Mouse (Mus musculus): ENCODE data around the gene Ceacam1. TPM values are rescaled to one million over a fixed set of nuclear protein-coding genes. Genes with fewer than 3 reads are reported as not detected.
"Not testable (repeated sequence)": the region's sequence is repeated elsewhere in the genome, so short reads cannot be mapped to it uniquely, and the experiment has no call there.

Ceacam1 gene
- polyA plus RNA-seq, 1 experiment from 2014 or later = 0.92 TPM

DNA sequence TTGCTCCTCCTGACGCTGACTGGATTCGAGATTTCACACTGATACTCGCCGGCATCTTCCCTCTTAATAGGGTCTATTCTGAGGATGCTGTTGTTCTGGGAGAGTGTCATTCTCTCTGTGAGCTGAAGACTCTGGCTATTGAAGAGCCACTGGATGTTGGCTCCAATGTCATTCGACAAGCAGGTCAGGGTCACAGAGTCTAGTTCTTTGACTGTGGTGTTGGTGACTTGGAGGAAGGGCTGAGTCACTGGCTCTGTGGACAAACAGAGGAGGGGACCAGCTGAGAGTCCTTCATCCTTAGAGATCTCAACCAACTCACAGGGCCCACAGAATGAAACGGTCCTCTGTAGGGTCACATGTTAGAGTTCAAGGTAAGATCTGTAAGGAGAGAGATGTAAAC lies 5.6 kb downstream of the Ceacam1 start:
- not testable (repeated sequence) for H3K36me3 ChIP-seq; H3K9me3 ChIP-seq; H3K27me3 ChIP-seq (ENCODE audit: insufficient read depth, poor library complexity, severe bottlenecking); H3K4me1 ChIP-seq (replicated peaks); H3K27ac ChIP-seq; DNase-seq (ENCODE audit: low spot score); H3K4me3 ChIP-seq
- WGBS = 77% methylated on average over 6 of the region's 6 CpGs

DNA sequence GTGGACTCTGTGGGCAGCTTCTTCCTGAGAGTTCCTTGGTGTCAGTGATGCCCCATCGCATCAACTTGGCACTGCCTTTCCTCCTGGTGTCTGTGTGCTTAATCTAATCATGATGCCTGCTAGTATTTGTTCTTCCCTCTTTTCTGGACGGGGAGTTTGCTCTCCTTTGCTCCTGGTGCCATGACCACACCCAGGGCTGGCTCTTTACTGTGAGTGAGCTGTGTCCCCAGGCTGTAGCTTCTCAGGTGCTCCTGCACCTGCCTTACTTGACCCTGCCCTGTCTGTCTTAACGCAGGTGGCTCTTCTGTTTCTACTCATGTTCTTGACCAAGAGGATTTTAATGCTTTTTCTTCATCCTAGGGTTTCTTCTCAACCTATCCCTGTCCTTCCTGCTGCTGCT lies 11.8 kb downstream of the Ceacam1 start:
- not testable (repeated sequence) for H3K36me3 ChIP-seq; H3K9me3 ChIP-seq; H3K4me1 ChIP-seq (replicated peaks); H3K27me3 ChIP-seq (ENCODE audit: insufficient read depth, poor library complexity, severe bottlenecking); H3K4me3 ChIP-seq; H3K27ac ChIP-seq; DNase-seq (ENCODE audit: low spot score)
- 82% methylated on average over 3 of the region's 3 CpGs for WGBS

DNA sequence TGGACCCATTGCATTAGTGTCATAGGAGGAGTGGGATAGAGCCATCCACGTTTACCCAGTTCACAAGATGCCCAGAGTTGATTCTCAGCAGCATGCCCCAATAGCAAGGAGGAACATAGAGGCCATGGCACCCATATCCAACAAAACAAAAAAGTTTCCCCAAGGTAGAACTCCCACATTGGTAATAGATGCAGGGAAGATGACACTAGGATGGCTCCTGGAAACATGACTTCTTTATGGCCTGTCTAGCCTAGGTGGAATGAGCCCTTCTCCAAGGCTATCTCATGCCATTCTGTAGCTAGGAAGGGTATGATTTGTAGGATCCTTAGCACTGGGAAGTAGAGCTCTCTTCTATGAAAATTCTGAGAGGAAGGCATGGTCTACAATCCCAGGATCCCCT lies 12.4 kb downstream of the Ceacam1 start:
- Histone ChIP-seq H3K36me3 (no peaks in the 10 kb centered on the region), H3K27me3 (ENCODE audit: insufficient read depth, poor library complexity, severe bottlenecking) (no peaks in the 10 kb centered on the region), H3K27ac (no peak overlapping the region), H3K4me3 (no peak overlapping the region), H3K9me3 (no peaks in the 10 kb centered on the region), H3K4me1 (replicated peaks) (no peaks in the 10 kb centered on the region)
- DNase-seq (ENCODE audit: low spot score) = no peak
- WGBS = 71% methylated on average over 1 of the region's 1 CpGs

DNA sequence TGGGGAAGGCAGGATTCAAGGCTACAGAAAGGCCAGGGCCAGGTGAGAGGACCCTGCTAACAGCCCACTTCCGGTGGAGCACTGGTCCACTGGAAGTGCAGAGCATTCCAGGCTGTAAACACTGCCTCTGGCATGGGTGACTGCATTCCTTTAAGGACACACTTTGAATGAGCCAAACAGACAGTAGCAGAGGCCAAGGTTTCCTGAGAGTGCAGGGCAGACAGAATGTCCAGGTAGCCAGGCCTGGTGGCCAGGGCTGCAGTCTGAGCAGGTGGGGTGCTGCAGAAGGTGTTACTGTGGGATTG lies 15.4 kb downstream of the Ceacam1 start:
- not testable (repeated sequence) for H3K36me3 ChIP-seq; H3K4me1 ChIP-seq (replicated peaks); H3K27me3 ChIP-seq (ENCODE audit: insufficient read depth, poor library complexity, severe bottlenecking); DNase-seq (ENCODE audit: low spot score); H3K27ac ChIP-seq; H3K4me3 ChIP-seq; H3K9me3 ChIP-seq
- WGBS = no CpG with 5 or more reads among the region's 1 CpGs

DNA sequence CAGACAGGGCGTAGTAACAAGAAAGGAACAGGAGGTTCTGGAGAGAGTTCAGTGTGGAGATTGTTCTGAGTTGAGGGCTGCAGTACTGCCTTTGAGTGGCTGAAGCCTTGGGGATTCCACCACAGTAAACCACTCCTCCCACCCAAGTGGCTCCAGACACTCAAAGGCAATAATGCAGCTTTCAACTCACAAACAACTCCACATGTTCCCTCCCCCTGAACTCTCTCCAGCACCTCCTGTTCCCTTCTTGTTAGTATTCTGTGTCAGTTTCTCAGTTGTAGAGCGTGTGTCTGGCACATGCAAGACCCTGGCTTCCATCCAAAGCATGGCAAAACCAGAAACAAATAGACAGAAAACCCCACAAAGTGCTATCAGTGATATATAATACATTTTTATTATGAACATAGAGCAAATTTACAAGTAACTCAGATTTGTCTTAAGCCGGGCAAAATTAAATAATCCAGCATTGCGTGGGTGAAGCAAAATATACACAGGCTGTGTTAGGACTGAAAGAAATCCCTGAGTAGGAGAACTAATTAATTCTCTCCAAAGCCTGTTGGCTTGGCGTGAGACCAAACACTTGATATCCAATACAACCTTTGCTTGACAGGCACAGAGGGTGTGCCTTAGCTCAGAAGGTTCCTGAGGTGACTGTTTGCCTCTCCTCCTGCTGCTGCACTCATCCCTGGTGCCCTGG lies 15.9 kb downstream of the Ceacam1 start:
- H3K9me3 ChIP-seq; H3K27me3 ChIP-seq (ENCODE audit: insufficient read depth, poor library complexity, severe bottlenecking); DNase-seq (ENCODE audit: low spot score); H3K4me3 ChIP-seq; H3K36me3 ChIP-seq; H3K4me1 ChIP-seq (replicated peaks); H3K27ac ChIP-seq: not testable (repeated sequence)
- WGBS = 84% methylated on average over 4 of the region's 5 CpGs

GRCm38 (mm10) chr7:25452103-25452502 lies 25.3 kb downstream of the Ceacam1 start:
- WGBS = 82% methylated on average over 3 of the region's 3 CpGs
- DNase-seq (ENCODE audit: low spot score) = no peak

DNA sequence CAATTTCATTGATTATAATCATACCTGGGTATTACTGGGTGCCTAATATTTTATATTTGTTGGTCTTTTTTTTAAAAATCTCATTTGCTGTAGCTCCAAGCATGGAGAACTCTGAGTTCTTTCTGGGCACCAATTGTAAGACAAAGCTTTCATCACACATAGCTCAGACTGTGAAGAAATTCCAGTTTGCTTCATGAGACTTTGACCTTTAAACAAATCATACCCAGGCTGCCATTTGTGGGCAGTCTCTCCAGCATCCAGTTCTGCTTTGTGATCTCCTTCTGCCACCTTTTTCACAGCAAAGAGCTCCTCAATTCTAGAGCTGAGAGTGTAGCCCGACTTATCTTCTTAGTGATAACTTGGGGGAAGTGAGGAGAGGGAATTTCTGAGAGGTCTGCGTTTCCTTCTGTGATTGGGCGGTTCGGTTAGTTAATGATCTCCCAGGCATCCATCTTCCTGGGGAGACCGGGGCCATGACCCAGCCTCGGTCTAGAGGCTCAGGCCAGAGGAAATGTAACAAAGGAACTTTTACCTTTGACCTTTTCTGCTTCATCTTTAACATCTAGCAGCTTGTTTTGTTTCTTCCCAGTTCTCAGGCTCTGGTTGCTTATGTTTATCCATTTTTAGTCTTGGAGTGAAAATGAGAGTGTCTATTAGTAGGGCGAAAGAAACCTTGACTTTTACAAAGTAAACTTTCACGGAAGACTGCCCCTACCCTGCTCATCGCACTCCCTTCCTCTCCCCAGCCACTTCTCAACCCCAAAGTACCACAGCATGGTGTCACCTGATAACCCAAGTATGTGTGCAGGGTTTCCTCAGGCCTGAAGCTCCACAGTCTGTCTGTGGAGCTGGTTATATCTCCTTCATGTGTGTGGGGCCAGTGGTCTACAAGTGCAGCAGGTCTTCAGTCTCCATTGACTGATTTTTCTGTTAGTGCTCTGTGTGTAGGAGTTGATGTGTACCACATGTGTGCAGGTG lies 27.2 kb downstream of the Ceacam1 start:
- H3K36me3 ChIP-seq = no peaks in the 10 kb centered on the region
- peaks cover 6% of the 10 kb centered on the region; the same call in 1 of the 2 replicates for H3K4me1 ChIP-seq (replicated peaks)
- WGBS = 61% methylated on average over 9 of the region's 9 CpGs
- H3K27me3 ChIP-seq (ENCODE audit: insufficient read depth, poor library complexity, severe bottlenecking) = no peaks in the 10 kb centered on the region
- H3K27ac ChIP-seq = no peak overlapping the region
- no peak overlapping the region for H3K4me3 ChIP-seq
- no peaks in the 10 kb centered on the region for H3K9me3 ChIP-seq
- DNase-seq (ENCODE audit: low spot score) = no peak

More at GRCm38 (mm10) chr7:25452103-25452502, 25.3 kb downstream of the Ceacam1 start:
- Histone ChIP-seq H3K9me3 (no peaks in the 10 kb centered on the region), H3K4me1 (replicated peaks) (peaks cover 6% of the 10 kb centered on the region; the same call in 1 of the 2 replicates), H3K4me3 (no peak overlapping the region), H3K27me3 (ENCODE audit: insufficient read depth, poor library complexity, severe bottlenecking) (no peaks in the 10 kb centered on the region), H3K27ac (no peak overlapping the region), H3K36me3 (no peaks in the 10 kb centered on the region)

- DNase-seq (ENCODE audit: low spot score) = no peak
- Histone ChIP-seq H3K36me3 (no peaks in the 10 kb centered on the region), H3K27me3 (ENCODE audit: insufficient read depth, poor library complexity, severe bottlenecking) (no peaks in the 10 kb centered on the region), H3K4me1 (replicated peaks) (peaks cover under 1% of the 10 kb centered on the region; the same call in 1 of the 2 replicates), H3K27ac (no peak overlapping the region), H3K9me3 (no peaks in the 10 kb centered on the region), H3K4me3 (no peak overlapping the region)
- 85% methylated on average over 6 of the region's 6 CpGs for WGBS
Observed at GRCm38 (mm10) chr7:25440816-25441153, 36.6 kb downstream of the Ceacam1 start.

- Histone ChIP-seq H3K36me3 (no peaks in the 10 kb centered on the region), H3K27me3 (ENCODE audit: insufficient read depth, poor library complexity, severe bottlenecking) (no peaks in the 10 kb centered on the region), H3K9me3 (no peaks in the 10 kb centered on the region), H3K4me3 (no peak overlapping the region), H3K4me1 (replicated peaks) (peaks cover 5% of the 10 kb centered on the region; the same call in 1 of the 2 replicates), H3K27ac (no peak overlapping the region)
- WGBS = 90% methylated on average over 9 of the region's 9 CpGs
- no peak for DNase-seq (ENCODE audit: low spot score)
Observed at GRCm38 (mm10) chr7:25439978-25440815, 37.2 kb downstream of the Ceacam1 start.

DNA sequence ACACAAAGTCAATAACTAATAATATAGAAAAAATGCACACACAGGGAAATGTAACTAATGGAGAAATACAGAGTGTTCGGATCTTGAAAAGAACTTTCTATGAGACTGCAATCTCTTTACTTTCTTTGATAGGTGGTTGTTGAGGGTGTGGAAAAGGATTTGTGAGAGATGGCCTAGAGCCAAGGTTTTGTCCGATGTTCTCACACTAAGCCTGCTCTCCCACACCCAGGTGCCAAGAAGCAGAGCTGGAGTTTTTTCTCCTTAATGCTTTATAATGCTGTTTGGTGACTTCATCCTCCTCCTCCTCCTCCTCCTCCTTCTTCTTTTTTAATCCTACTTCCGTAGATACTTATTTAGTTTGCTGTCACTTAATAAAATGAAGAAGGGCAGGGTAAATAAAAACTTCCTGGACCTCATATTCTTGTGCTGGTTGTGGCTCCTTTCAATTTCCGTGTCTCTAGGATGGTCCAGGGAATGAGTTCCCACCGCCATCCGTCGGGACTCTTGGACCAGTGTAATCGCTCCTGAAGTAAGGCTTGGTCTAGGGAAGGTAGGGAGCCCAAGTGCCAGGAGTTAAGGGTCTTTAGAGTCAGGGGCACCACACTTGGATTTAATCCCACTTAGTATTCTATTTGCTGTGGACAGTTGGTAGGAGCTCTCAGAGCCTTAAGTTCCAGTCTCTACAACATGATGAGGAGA lies 38.1 kb downstream of the Ceacam1 start:
- Histone ChIP-seq H3K9me3 (no peaks in the 10 kb centered on the region), H3K4me1 (replicated peaks) (peaks cover 10% of the 10 kb centered on the region), H3K4me3 (no peak overlapping the region), H3K36me3 (no peaks in the 10 kb centered on the region), H3K27ac (no peak overlapping the region), H3K27me3 (ENCODE audit: insufficient read depth, poor library complexity, severe bottlenecking) (no peaks in the 10 kb centered on the region)
- WGBS = 90% methylated on average over 8 of the region's 8 CpGs
- no peak for DNase-seq (ENCODE audit: low spot score)

GRCm38 (mm10) chr7:25436704-25437103 lies 40.7 kb downstream of the Ceacam1 start:
- Histone ChIP-seq H3K4me1 (replicated peaks) (peaks cover 27% of the 10 kb centered on the region), H3K27me3 (ENCODE audit: insufficient read depth, poor library complexity, severe bottlenecking) (no peaks in the 10 kb centered on the region), H3K27ac (no peak overlapping the region), H3K4me3 (no peak overlapping the region), H3K9me3 (no peaks in the 10 kb centered on the region), H3K36me3 (no peaks in the 10 kb centered on the region)
- DNase-seq (ENCODE audit: low spot score) = no peak
- WGBS = 93% methylated on average over 2 of the region's 2 CpGs

GRCm38 (mm10) chr7:25436226-25436625 lies 41.2 kb downstream of the Ceacam1 start:
- Histone ChIP-seq H3K4me1 (replicated peaks) (peaks cover 27% of the 10 kb centered on the region), H3K36me3 (no peaks in the 10 kb centered on the region), H3K4me3 (no peak overlapping the region), H3K9me3 (no peaks in the 10 kb centered on the region), H3K27me3 (ENCODE audit: insufficient read depth, poor library complexity, severe bottlenecking) (no peaks in the 10 kb centered on the region), H3K27ac (no peak overlapping the region)
- DNase-seq (ENCODE audit: low spot score) = no peak
- WGBS = 83% methylated on average over 6 of the region's 6 CpGs

Measured in hindbrain, embryonic 10.5 days (tissue).